Mouse (Mus musculus): ENCODE data around the gene Rexo2. TPM values are rescaled to one million over a fixed set of nuclear protein-coding genes. Genes with fewer than 3 reads are reported as not detected.

The Rexo2 gene
- total and polyA plus RNA-seq, 3 experiments: 190 to 338 TPM; not detected in 1

DNA sequence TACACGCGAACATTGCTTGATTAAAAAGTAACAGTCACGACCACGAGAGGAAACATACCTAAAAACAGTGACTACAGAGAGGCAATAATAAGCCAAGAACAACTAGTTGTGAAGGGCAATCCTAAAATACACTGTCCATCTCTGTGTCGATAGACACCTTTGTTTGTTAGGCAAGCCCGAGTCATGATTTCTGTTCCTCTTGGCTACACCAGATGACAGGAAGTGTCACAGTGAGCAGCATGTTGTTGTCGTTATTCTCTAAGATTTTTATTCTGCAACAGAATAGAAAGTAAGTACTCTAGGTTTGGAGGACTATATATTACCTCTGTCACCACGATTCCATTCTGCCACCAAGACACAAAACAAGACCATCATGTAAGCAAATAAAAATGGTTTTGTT lies 48.0 kb downstream of the Rexo2 start:
- no peak overlapping the region for H3K4me3 ChIP-seq (ENCODE audit: control insufficient read depth in 1 of 2, insufficient read depth in 1 of 2, low read depth in 2 of 2, low read length in 2 of 2)
- H3K27me3 ChIP-seq (ENCODE audit: control insufficient read depth in 1 of 2, insufficient read depth in 2 of 2, low read length in 2 of 2): peaks cover 1 to 4% of the 10 kb centered on the region in 2 experiments; a peak in 2 of 4 replicates
- no peaks in the 10 kb centered on the region for H3K79me2 ChIP-seq (ENCODE audit: control insufficient read depth, insufficient read depth, low read length, poor library complexity)
- no peaks in the 10 kb centered on the region for H3K36me3 ChIP-seq (ENCODE audit: control insufficient read depth in 1 of 2, insufficient read depth in 2 of 2, low read length in 2 of 2)
- no peaks in the 10 kb centered on the region for H3K4me1 ChIP-seq (ENCODE audit: control insufficient read depth in 1 of 2, insufficient read depth in 2 of 2, low read length in 2 of 2)
- H3K9me3 ChIP-seq (replicated peaks; ENCODE audit: insufficient read depth, low read length): no peaks in the 10 kb centered on the region
- H3K27ac ChIP-seq (ENCODE audit: control insufficient read depth, low read depth, low read length): no peak overlapping the region
- no peak overlapping the region for H3K9ac ChIP-seq (ENCODE audit: control insufficient read depth, low read depth, low read length, poor library complexity, severe bottlenecking)
- no peak for DNase-seq (ENCODE audit: low read depth, low spot score)
- TF ChIP-seq ZMIZ1 (IDR thresholded peaks at IDR 0.05; ENCODE audit: low read depth, low read length) (no peak), SMC3 (IDR thresholded peaks at IDR 0.05; ENCODE audit: low read depth, low read length) (no peak), BHLHE40 (IDR thresholded peaks at IDR 0.05; ENCODE audit: borderline replicate concordance, low read depth, low read length) (no peak), ZC3H11A (IDR thresholded peaks at IDR 0.05; ENCODE audit: low read depth, low read length) (no peak), MAFK (IDR thresholded peaks at IDR 0.05; ENCODE audit: borderline replicate concordance, low read depth, low read length) (no peak), ETS1 (IDR thresholded peaks at IDR 0.05; ENCODE audit: low read depth, low read length) (no peak), UBTF (IDR thresholded peaks at IDR 0.05; ENCODE audit: borderline replicate concordance, insufficient read depth, low read depth, low read length) (no peak), USF2 (IDR thresholded peaks at IDR 0.05; ENCODE audit: borderline replicate concordance in 1 of 2, insufficient read depth in 1 of 2, low read depth in 1 of 2, low read length in 2 of 2) (no peak), USF1 (IDR thresholded peaks at IDR 0.05; ENCODE audit: low read depth, low read length) (no peak), MAZ (IDR thresholded peaks at IDR 0.05; ENCODE audit: low read depth, low read length) (no peak), ELF1 (IDR thresholded peaks at IDR 0.05; ENCODE audit: low read depth, low read length) (no peak), MXI1 (IDR thresholded peaks at IDR 0.05; ENCODE audit: low read depth, low read length) (no peak), MAX (IDR thresholded peaks at IDR 0.05; ENCODE audit: low read length) (no peak), GABPA (IDR thresholded peaks at IDR 0.05; ENCODE audit: low read depth, low read length) (no peak), EP300 (IDR thresholded peaks at IDR 0.05; ENCODE audit: low read depth in 1 of 2, low read length in 2 of 2) (no peak), MEF2A (IDR thresholded peaks at IDR 0.05; ENCODE audit: extremely low read depth, insufficient replicate concordance, low read depth, low read length, poor library complexity, severe bottlenecking) (no peak), CHD1 (IDR thresholded peaks at IDR 0.05; ENCODE audit: low read depth, low read length) (no peak)

DNA sequence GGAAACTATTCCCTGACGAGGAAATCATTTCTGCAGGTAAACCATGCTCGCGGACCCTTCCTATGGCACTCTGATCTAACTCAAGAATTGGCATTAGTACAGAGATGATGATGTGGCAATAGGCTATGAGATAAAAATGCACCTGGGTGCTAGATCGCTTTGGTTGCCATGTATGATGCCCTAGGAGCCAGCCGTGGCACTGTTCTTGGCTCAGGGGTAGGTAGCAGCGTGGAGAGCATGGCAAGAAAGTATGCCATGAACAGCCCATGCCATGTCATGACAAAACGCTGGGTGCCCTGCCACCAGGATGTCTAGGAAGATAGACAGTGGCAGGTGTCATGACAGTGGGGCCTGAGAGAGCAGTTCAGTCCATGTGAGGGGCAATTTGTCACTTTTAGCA lies 53.2 kb downstream of the Rexo2 start:
- Histone ChIP-seq H3K9ac (ENCODE audit: control insufficient read depth, low read depth, low read length, poor library complexity, severe bottlenecking) (no peak overlapping the region), H3K36me3 (ENCODE audit: control insufficient read depth in 1 of 2, insufficient read depth in 2 of 2, low read length in 2 of 2) (no peaks in the 10 kb centered on the region), H3K4me3 (ENCODE audit: control insufficient read depth in 1 of 2, insufficient read depth in 1 of 2, low read depth in 2 of 2, low read length in 2 of 2) (no peak overlapping the region), H3K27me3 (ENCODE audit: control insufficient read depth in 1 of 2, insufficient read depth in 2 of 2, low read length in 2 of 2) (peaks cover 0 to 1% of the 10 kb centered on the region in 2 experiments; a peak in 2 of 4 replicates), H3K9me3 (replicated peaks; ENCODE audit: insufficient read depth, low read length) (no peaks in the 10 kb centered on the region), H3K27ac (ENCODE audit: control insufficient read depth, low read depth, low read length) (no peak overlapping the region), H3K4me1 (ENCODE audit: control insufficient read depth in 1 of 2, insufficient read depth in 2 of 2, low read length in 2 of 2) (no peaks in the 10 kb centered on the region), H3K79me2 (ENCODE audit: control insufficient read depth, insufficient read depth, low read length, poor library complexity) (no peaks in the 10 kb centered on the region)
- no peak for TF ChIP-seq SIN3A (IDR thresholded peaks at IDR 0.05; ENCODE audit: low read length)
- TF ChIP-seq NELFE (IDR thresholded peaks at IDR 0.05; ENCODE audit: low read depth, low read length): no peak
- TF ChIP-seq ZC3H11A (IDR thresholded peaks at IDR 0.05; ENCODE audit: low read depth, low read length): no peak
- TF ChIP-seq HCFC1 (IDR thresholded peaks at IDR 0.05; ENCODE audit: low read depth, low read length): no peak
- no peak for TF ChIP-seq USF2 (IDR thresholded peaks at IDR 0.05; ENCODE audit: borderline replicate concordance in 1 of 2, insufficient read depth in 1 of 2, low read depth in 1 of 2, low read length in 2 of 2)
- no peak for TF ChIP-seq EP300 (IDR thresholded peaks at IDR 0.05; ENCODE audit: low read depth in 1 of 2, low read length in 2 of 2)
- TF ChIP-seq E2F4 (IDR thresholded peaks at IDR 0.05; ENCODE audit: borderline replicate concordance, low read depth, low read length): no peak
- TF ChIP-seq JUND (IDR thresholded peaks at IDR 0.05; ENCODE audit: low read depth, low read length): no peak
- TF ChIP-seq NRF1 (IDR thresholded peaks at IDR 0.05; ENCODE audit: insufficient read depth, low read depth, low read length, poor library complexity, severe bottlenecking): no peak
- no peak for DNase-seq (ENCODE audit: low read depth, low spot score)

Data from MEL (cell line).